Mouse (Mus musculus): Measurements from ENCODE around the gene Pdcd4. TPM values are rescaled to one million over a fixed set of nuclear protein-coding genes. Genes with fewer than 3 reads are reported as not detected.
"Not testable (repeated sequence)": the region's sequence is repeated elsewhere in the genome, so short reads cannot be mapped to it uniquely, and the experiment has no call there.

Pdcd4 gene
- polyA plus RNA-seq, 1 experiment: 78.8 TPM

GRCm38 (mm10) chr19:53962511-53962910 is 70.5 kb downstream of the Pdcd4 start:
- Histone ChIP-seq H3K4me3 (ENCODE audit: low read depth, low read length) (no peak overlapping the region), H3K27ac (ENCODE audit: insufficient read depth, low read length) (no peak overlapping the region), H3K9me3 (replicated peaks; ENCODE audit: control insufficient read depth, insufficient read depth, low read length, poor library complexity, severe bottlenecking) (no peaks in the 10 kb centered on the region), H3K27me3 (ENCODE audit: control insufficient read depth, insufficient read depth, low read length, poor library complexity, severe bottlenecking) (no peaks in the 10 kb centered on the region), H3K9ac (ENCODE audit: low read depth, poor library complexity, severe bottlenecking) (no peak overlapping the region), H3K36me3 (ENCODE audit: control insufficient read depth, insufficient read depth, low read length, poor library complexity, severe bottlenecking) (no peaks in the 10 kb centered on the region), H3K4me1 (ENCODE audit: control insufficient read depth, insufficient read depth, low read length) (no peaks in the 10 kb centered on the region)
- TF ChIP-seq POLR2A (IDR thresholded peaks at IDR 0.05; ENCODE audit: insufficient read depth, low read length) (no peak), EP300 (IDR thresholded peaks at IDR 0.05; ENCODE audit: insufficient read depth, low read depth, low read length) (no peak), CTCF (IDR thresholded peaks at IDR 0.05; ENCODE audit: low read depth, low read length) (no peak)

- H3K4me1 ChIP-seq (ENCODE audit: control insufficient read depth, insufficient read depth, low read length); H3K4me3 ChIP-seq (ENCODE audit: low read depth, low read length); H3K27ac ChIP-seq (ENCODE audit: insufficient read depth, low read length); H3K36me3 ChIP-seq (ENCODE audit: control insufficient read depth, insufficient read depth, low read length, poor library complexity, severe bottlenecking); H3K9ac ChIP-seq (ENCODE audit: low read depth, poor library complexity, severe bottlenecking); H3K9me3 ChIP-seq (replicated peaks; ENCODE audit: control insufficient read depth, insufficient read depth, low read length, poor library complexity, severe bottlenecking); H3K27me3 ChIP-seq (ENCODE audit: control insufficient read depth, insufficient read depth, low read length, poor library complexity, severe bottlenecking): not testable (repeated sequence)
These were observed 72.3 kb downstream of the Pdcd4 start for GRCm38 (mm10) chr19:53964347-53964746.

GRCm38 (mm10) chr19:53964910-53965633 is 73.0 kb downstream of the Pdcd4 start:
- H3K9ac ChIP-seq (ENCODE audit: low read depth, poor library complexity, severe bottlenecking): no peak overlapping the region
- TF ChIP-seq EP300 (IDR thresholded peaks at IDR 0.05; ENCODE audit: insufficient read depth, low read depth, low read length): no peak
- no peak for TF ChIP-seq CTCF (IDR thresholded peaks at IDR 0.05; ENCODE audit: low read depth, low read length)
- TF ChIP-seq POLR2A (IDR thresholded peaks at IDR 0.05; ENCODE audit: insufficient read depth, low read length): no peak
- H3K9me3 ChIP-seq (replicated peaks; ENCODE audit: control insufficient read depth, insufficient read depth, low read length, poor library complexity, severe bottlenecking): no peaks in the 10 kb centered on the region

DNA sequence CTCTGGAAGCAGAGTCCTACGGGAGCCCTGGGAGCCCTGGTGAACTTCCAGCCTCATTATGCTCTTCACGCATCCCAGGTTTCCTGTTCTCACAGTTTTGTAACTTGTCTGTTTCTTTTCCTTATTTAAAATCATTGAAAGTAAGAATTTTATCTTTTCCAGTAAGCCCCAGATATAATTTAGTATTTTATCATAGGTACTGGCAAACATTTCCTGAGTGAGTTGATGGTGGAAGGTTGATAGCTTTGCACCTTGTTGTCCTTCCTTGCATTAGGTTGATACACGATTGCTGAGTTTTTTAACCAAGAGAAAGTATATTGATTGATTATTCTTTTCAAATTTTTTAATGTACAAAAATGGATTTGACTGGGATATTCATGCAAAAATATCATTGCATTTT is 77.2 kb downstream of the Pdcd4 start:
- H3K36me3 ChIP-seq (ENCODE audit: control insufficient read depth, insufficient read depth, low read length, poor library complexity, severe bottlenecking): no peaks in the 10 kb centered on the region
- H3K27me3 ChIP-seq (ENCODE audit: control insufficient read depth, insufficient read depth, low read length, poor library complexity, severe bottlenecking): no peaks in the 10 kb centered on the region
- H3K27ac ChIP-seq (ENCODE audit: insufficient read depth, low read length): no peak overlapping the region
- no peaks in the 10 kb centered on the region for H3K9me3 ChIP-seq (replicated peaks; ENCODE audit: control insufficient read depth, insufficient read depth, low read length, poor library complexity, severe bottlenecking)
- TF ChIP-seq EP300 (IDR thresholded peaks at IDR 0.05; ENCODE audit: insufficient read depth, low read depth, low read length): no peak
- no peak for TF ChIP-seq POLR2A (IDR thresholded peaks at IDR 0.05; ENCODE audit: insufficient read depth, low read length)
- no peak for TF ChIP-seq CTCF (IDR thresholded peaks at IDR 0.05; ENCODE audit: low read depth, low read length)
- no peak overlapping the region for H3K4me3 ChIP-seq (ENCODE audit: low read depth, low read length)
- no peaks in the 10 kb centered on the region for H3K4me1 ChIP-seq (ENCODE audit: control insufficient read depth, insufficient read depth, low read length)
- H3K9ac ChIP-seq (ENCODE audit: low read depth, poor library complexity, severe bottlenecking): no peak overlapping the region

More at GRCm38 (mm10) chr19:53964910-53965633, 73.0 kb downstream of the Pdcd4 start:
- H3K4me1 ChIP-seq (ENCODE audit: control insufficient read depth, insufficient read depth, low read length): no peaks in the 10 kb centered on the region
- no peaks in the 10 kb centered on the region for H3K36me3 ChIP-seq (ENCODE audit: control insufficient read depth, insufficient read depth, low read length, poor library complexity, severe bottlenecking)
- H3K27me3 ChIP-seq (ENCODE audit: control insufficient read depth, insufficient read depth, low read length, poor library complexity, severe bottlenecking): no peaks in the 10 kb centered on the region
- no peak overlapping the region for H3K27ac ChIP-seq (ENCODE audit: insufficient read depth, low read length)
- no peak overlapping the region for H3K4me3 ChIP-seq (ENCODE audit: low read depth, low read length)

GRCm38 (mm10) chr19:53971938-53972337 is 79.9 kb downstream of the Pdcd4 start:
- no peaks in the 10 kb centered on the region for H3K27me3 ChIP-seq (ENCODE audit: control insufficient read depth, insufficient read depth, low read length, poor library complexity, severe bottlenecking)

DNA sequence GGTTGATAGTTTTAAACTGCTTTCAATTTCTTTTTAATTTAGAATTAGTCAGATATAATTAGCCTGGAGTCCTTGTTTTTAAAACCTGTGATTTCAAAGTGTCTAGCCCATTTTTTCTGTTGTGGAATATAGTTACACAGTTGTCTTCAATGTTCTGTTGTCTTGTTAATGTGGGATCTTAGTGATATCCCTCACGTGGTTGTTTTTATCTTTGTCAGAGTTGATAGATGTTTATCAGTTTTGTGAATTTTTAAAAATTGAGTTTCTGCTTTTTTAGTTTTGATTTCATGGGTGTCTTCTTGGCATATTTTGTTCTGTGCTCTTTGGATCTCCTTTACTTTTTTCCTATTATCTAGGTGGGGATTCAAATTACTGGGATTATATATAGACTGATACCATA is 81.6 kb downstream of the Pdcd4 start:
- no peak overlapping the region for H3K27ac ChIP-seq (ENCODE audit: insufficient read depth, low read length)
- H3K9ac ChIP-seq (ENCODE audit: low read depth, poor library complexity, severe bottlenecking): no peak overlapping the region
- no peaks in the 10 kb centered on the region for H3K9me3 ChIP-seq (replicated peaks; ENCODE audit: control insufficient read depth, insufficient read depth, low read length, poor library complexity, severe bottlenecking)
- H3K4me1 ChIP-seq (ENCODE audit: control insufficient read depth, insufficient read depth, low read length): no peaks in the 10 kb centered on the region
- H3K27me3 ChIP-seq (ENCODE audit: control insufficient read depth, insufficient read depth, low read length, poor library complexity, severe bottlenecking): no peaks in the 10 kb centered on the region
- H3K4me3 ChIP-seq (ENCODE audit: low read depth, low read length): no peak overlapping the region
- H3K36me3 ChIP-seq (ENCODE audit: control insufficient read depth, insufficient read depth, low read length, poor library complexity, severe bottlenecking): no peaks in the 10 kb centered on the region
- TF ChIP-seq POLR2A (IDR thresholded peaks at IDR 0.05; ENCODE audit: insufficient read depth, low read length) (no peak), EP300 (IDR thresholded peaks at IDR 0.05; ENCODE audit: insufficient read depth, low read depth, low read length) (no peak), CTCF (IDR thresholded peaks at IDR 0.05; ENCODE audit: low read depth, low read length) (no peak)

More at GRCm38 (mm10) chr19:53971938-53972337, 79.9 kb downstream of the Pdcd4 start:
- Histone ChIP-seq H3K36me3 (ENCODE audit: control insufficient read depth, insufficient read depth, low read length, poor library complexity, severe bottlenecking) (no peaks in the 10 kb centered on the region), H3K27ac (ENCODE audit: insufficient read depth, low read length) (no peak overlapping the region), H3K4me3 (ENCODE audit: low read depth, low read length) (no peak overlapping the region), H3K9ac (ENCODE audit: low read depth, poor library complexity, severe bottlenecking) (no peak overlapping the region), H3K4me1 (ENCODE audit: control insufficient read depth, insufficient read depth, low read length) (no peaks in the 10 kb centered on the region), H3K9me3 (replicated peaks; ENCODE audit: control insufficient read depth, insufficient read depth, low read length, poor library complexity, severe bottlenecking) (no peaks in the 10 kb centered on the region)
- no peak for TF ChIP-seq EP300 (IDR thresholded peaks at IDR 0.05; ENCODE audit: insufficient read depth, low read depth, low read length)
- TF ChIP-seq POLR2A (IDR thresholded peaks at IDR 0.05; ENCODE audit: insufficient read depth, low read length): no peak
- no peak for TF ChIP-seq CTCF (IDR thresholded peaks at IDR 0.05; ENCODE audit: low read depth, low read length)

Other genes starting within 250 kb of the Pdcd4 start
- 6.3 and 6.5 TPM in 2 replicates for gene Rbm20, start 214.9 kb upstream of the Pdcd4 start, polyA plus RNA-seq (2011; ENCODE audit: insufficient read depth, insufficient read length, low read depth, missing spikeins)
- 69.0 and 70.4 TPM in 2 replicates for gene Shoc2, start 52.1 kb downstream of the Pdcd4 start, polyA plus RNA-seq (2011; ENCODE audit: insufficient read depth, insufficient read length, low read depth, missing spikeins)
- gene Bbip1, start 52.4 kb downstream of the Pdcd4 start, polyA plus RNA-seq (2011; ENCODE audit: insufficient read depth, insufficient read length, low read depth, missing spikeins): 43.2 and 44.5 TPM in 2 replicates
- gene Adra2a, start 151.9 kb downstream of the Pdcd4 start, polyA plus RNA-seq (2011; ENCODE audit: insufficient read depth, insufficient read length, low read depth, missing spikeins): not detected in 2 replicates

Measured in ES-Bruce4 (cell line).